Comparison of ENCODE assay signal across 10 mouse cellular contexts in genomic region chr17:24650766-24651165, GRCm38 (mm10). TPM values are rescaled to one million over a fixed set of nuclear protein-coding genes. Genes with fewer than 3 reads are reported as not detected.
DNase-seq lines count a peak whose midpoint lies in the region; ATAC-seq and TF ChIP-seq lines count a peak whose summit lies in the region.
"Had no signal": no experiment of that assay in that cellular context is flagged by ENCODE, and none has a peak within 500 bp of the region (broad histone marks: within the 10 kb centered on the region; RNA-seq: fewer than 3 reads in every experiment).

No protein-coding gene starts in this region.

- 0 out of 2 replicates have a peak overlapping the region, but pooled peaks have one; percentile 84 for H3K9ac ChIP-seq in heart, embryonic 12.5 days
- no peak overlapping the region for H3K9ac ChIP-seq in liver, postnatal 0 days (replicated peaks)

- TF ChIP-seq EP300 in liver, postnatal 0 days (IDR thresholded peaks at IDR 0.05; ENCODE audit: low read depth) = no peak

- TF ChIP-seq CTCF in E14TG2a.4 (conservative IDR thresholded peaks at IDR 0.05; ENCODE audit: low read length) = no peak
- TF ChIP-seq CTCF in liver, postnatal 0 days (IDR thresholded peaks at IDR 0.05; ENCODE audit: low read depth) = no peak

- no peak overlapping the region for H3K4me3 ChIP-seq in heart, embryonic 12.5 days
- H3K4me3 ChIP-seq in E14TG2a.4 (replicated peaks; ENCODE audit: low read length) = peak overlapping the region; percentile 90
- peak overlapping the region; percentile 76; the same call in 1 of the 2 replicates for H3K4me3 ChIP-seq in hindbrain, embryonic 10.5 days
- no peak overlapping the region for H3K4me3 ChIP-seq in liver, postnatal 0 days (ENCODE audit: low read depth, low read length)

- intact Hi-C loops in heart, postnatal 10 days (cut with DNase I) = loop anchor here (2.0 to 5.0 kb wide), 3 partner anchors 18 to 53 kb away; partner anchors contain the start of genes Nthl1 and Tsc2
- intact Hi-C loops in gastrocnemius, postnatal 36 days (cut with DNase I) = loop anchor here (2.0 kb wide), 1 partner anchor 22 kb away; no protein-coding TSS in a partner anchor

- H3K27me3 ChIP-seq in heart, embryonic 12.5 days (replicated peaks) = peaks cover 49% of the 10 kb centered on the region
- H3K27me3 ChIP-seq in E14TG2a.4 (ENCODE audit: insufficient read depth, low read length) = peaks cover 54% of the 10 kb centered on the region
- H3K27me3 ChIP-seq in hindbrain, embryonic 10.5 days (ENCODE audit: insufficient read depth, poor library complexity, severe bottlenecking) = peaks cover 57% of the 10 kb centered on the region
- peaks cover 16% of the 10 kb centered on the region for H3K27me3 ChIP-seq in liver, postnatal 0 days (ENCODE audit: insufficient read depth, low read length)

- WGBS in heart, embryonic 12.5 days = 78% methylated on average over 4 of the region's 4 CpGs
- 82% methylated on average over 4 of the region's 4 CpGs for WGBS in hindbrain, embryonic 10.5 days
- 61% methylated on average over 4 of the region's 4 CpGs for WGBS in liver, postnatal 0 days (ENCODE audit: insufficient replicate concordance)

- no peak overlapping the region for H3K27ac ChIP-seq in heart, embryonic 12.5 days (ENCODE audit: poor library complexity, severe bottlenecking)
- no peak overlapping the region for H3K27ac ChIP-seq in hindbrain, embryonic 10.5 days
- H3K27ac ChIP-seq in liver, postnatal 0 days (ENCODE audit: low read depth) = no peak overlapping the region

- H3K4me1 ChIP-seq in heart, embryonic 12.5 days (replicated peaks) = peaks cover 46% of the 10 kb centered on the region
- peaks cover 54% of the 10 kb centered on the region for H3K4me1 ChIP-seq in E14TG2a.4 (replicated peaks; ENCODE audit: low read depth, low read length)
- peaks cover 39% of the 10 kb centered on the region for H3K4me1 ChIP-seq in hindbrain, embryonic 10.5 days (replicated peaks)
- H3K4me1 ChIP-seq in liver, postnatal 0 days (ENCODE audit: insufficient read depth) = peaks cover 13% of the 10 kb centered on the region

- ATAC-seq in heart, embryonic 12.5 days (ENCODE audit: insufficient number of reproducible peaks, low FRiP score) = no peak
- no peak for ATAC-seq in liver, postnatal 0 days

- H3K4me2 ChIP-seq in heart, embryonic 12.5 days = peak overlapping the region; percentile 96
- peak overlapping the region; percentile 94; the same call in 1 of the 2 replicates for H3K4me2 ChIP-seq in liver, postnatal 0 days (ENCODE audit: low read depth, low read length)

- DNase-seq in heart, postnatal 10 days = no peak
- DNase-seq in hindbrain, embryonic 10.5 days (ENCODE audit: low spot score) = no peak
- DNase-seq in liver, postnatal 0 days = no peak
- DNase-seq in embryo, embryonic 10 days (ENCODE audit: low spot score) = no peak
- DNase-seq in gastrocnemius, postnatal 36 days = no peak
- DNase-seq in urinary bladder, adult 18-20 months (ENCODE audit: low spot score in 2 of 2) = no peak

- no peaks in the 10 kb centered on the region for H3K9me3 ChIP-seq in heart, embryonic 12.5 days (replicated peaks)
- no peaks in the 10 kb centered on the region for H3K9me3 ChIP-seq in E14TG2a.4 (ENCODE audit: low read length)
- H3K9me3 ChIP-seq in hindbrain, embryonic 10.5 days = no peaks in the 10 kb centered on the region
- H3K9me3 ChIP-seq in liver, postnatal 0 days (ENCODE audit: low read length) = no peaks in the 10 kb centered on the region

- H3K36me3 ChIP-seq in heart, embryonic 12.5 days = no peaks in the 10 kb centered on the region
- no peaks in the 10 kb centered on the region for H3K36me3 ChIP-seq in E14TG2a.4 (ENCODE audit: insufficient read depth, low read length)
- H3K36me3 ChIP-seq in hindbrain, embryonic 10.5 days = no peaks in the 10 kb centered on the region
- H3K36me3 ChIP-seq in liver, postnatal 0 days (replicated peaks; ENCODE audit: insufficient read depth, low read length) = no peaks in the 10 kb centered on the region

RNA-seq across cellular contexts. Expression of gene Slc9a3r2, which starts 0.6 kb away (rescaled TPM):
- 56.6 and 59.7 TPM in 2 replicates for polyA plus RNA-seq in heart, embryonic 12.5 days (2016; fragmentation: Nextera tagmentation; extraction: Ambion mirVana)
- 100 to 1,000 TPM; 108 to 133 TPM for total RNA-seq in heart, postnatal 10 days (2021)
- 34.2 and 39.2 TPM in 2 replicates for polyA plus RNA-seq in hindbrain, embryonic 10.5 days (2016; fragmentation: Nextera tagmentation; extraction: Ambion mirVana)
- 12.5 and 13.3 TPM in 2 replicates for polyA plus RNA-seq in liver, postnatal 0 days (2015; fragmentation: Nextera tagmentation; extraction: Ambion mirVana)
- 10 to 100 TPM; 27.1 to 36.9 TPM for total RNA-seq in gastrocnemius, postnatal 36 days (2021)

RNA-seq across cellular contexts. Expression of gene Npw, which starts 7.5 kb away (rescaled TPM):
- not detected in 2 replicates for polyA plus RNA-seq in heart, embryonic 12.5 days (2016; fragmentation: Nextera tagmentation; extraction: Ambion mirVana)
- not detected for total RNA-seq in heart, postnatal 10 days (2021)
- not detected in 2 replicates for polyA plus RNA-seq in hindbrain, embryonic 10.5 days (2016; fragmentation: Nextera tagmentation; extraction: Ambion mirVana)
- not detected in 2 replicates for polyA plus RNA-seq in liver, postnatal 0 days (2015; fragmentation: Nextera tagmentation; extraction: Ambion mirVana)
- not detected for total RNA-seq in gastrocnemius, postnatal 36 days (2021)
- total RNA-seq: adrenal gland, adult 2 months had no signal
- polyA plus RNA-seq: heart, embryonic 16.5 days had no signal

RNA-seq across cellular contexts. Expression of gene Nthl1, which starts 18.3 kb away (rescaled TPM):
- polyA plus RNA-seq in heart, embryonic 12.5 days (2016; fragmentation: Nextera tagmentation; extraction: Ambion mirVana) = 7.8 and 8.3 TPM in 2 replicates
- 1 to 10 TPM; 3.2 to 3.4 TPM for total RNA-seq in heart, postnatal 10 days (2021)
- polyA plus RNA-seq in hindbrain, embryonic 10.5 days (2016; fragmentation: Nextera tagmentation; extraction: Ambion mirVana) = 19.9 and 27.1 TPM in 2 replicates
- 3.6 and 4.3 TPM in 2 replicates for polyA plus RNA-seq in liver, postnatal 0 days (2015; fragmentation: Nextera tagmentation; extraction: Ambion mirVana)
- 1 to 10 TPM; 2.3 TPM for total RNA-seq in gastrocnemius, postnatal 36 days (2021)

RNA-seq across cellular contexts. Expression of gene Tsc2, which starts 18.3 kb away (rescaled TPM):
- polyA plus RNA-seq in heart, embryonic 12.5 days (2016; fragmentation: Nextera tagmentation; extraction: Ambion mirVana) = 66.5 and 74.6 TPM in 2 replicates
- total RNA-seq in heart, postnatal 10 days (2021) = 10 to 100 TPM; 86.0 to 95.6 TPM
- 64.1 and 86.9 TPM in 2 replicates for polyA plus RNA-seq in hindbrain, embryonic 10.5 days (2016; fragmentation: Nextera tagmentation; extraction: Ambion mirVana)
- 9.3 and 11.3 TPM in 2 replicates for polyA plus RNA-seq in liver, postnatal 0 days (2015; fragmentation: Nextera tagmentation; extraction: Ambion mirVana)
- 10 to 100 TPM; 74.9 to 76.8 TPM for total RNA-seq in gastrocnemius, postnatal 36 days (2021)

RNA-seq across cellular contexts. Expression of gene Zfp598, which starts 18.7 kb away (rescaled TPM):
- 20.1 and 21.2 TPM in 2 replicates for polyA plus RNA-seq in heart, embryonic 12.5 days (2016; fragmentation: Nextera tagmentation; extraction: Ambion mirVana)
- total RNA-seq in heart, postnatal 10 days (2021) = 10 to 100 TPM; 25.1 to 25.4 TPM
- polyA plus RNA-seq in hindbrain, embryonic 10.5 days (2016; fragmentation: Nextera tagmentation; extraction: Ambion mirVana) = 26.2 and 28.6 TPM in 2 replicates
- polyA plus RNA-seq in liver, postnatal 0 days (2015; fragmentation: Nextera tagmentation; extraction: Ambion mirVana) = 7.2 and 7.6 TPM in 2 replicates
- total RNA-seq in gastrocnemius, postnatal 36 days (2021) = 10 to 100 TPM; 18.0 to 18.5 TPM

Comparison
In these comparisons a context has a peak if more than half of its experiments do, and no peak if none do; other contexts are left out.
1. H3K4me3 ChIP-seq: peak in E14TG2a.4 (single experiment) and hindbrain, embryonic 10.5 days (single experiment); none in heart, embryonic 12.5 days (single experiment) and liver, postnatal 0 days (single experiment).